Mouse (Mus musculus) CD4-positive, CD25-positive, alpha-beta regulatory T cell, adult 4 months (primary cell): ENCODE results near the gene Nhsl2. TPM values are rescaled to one million over a fixed set of nuclear protein-coding genes. Genes with fewer than 3 reads are reported as not detected.
A peak's percentile ranks its signal among the peaks of the same experiment; 100 is the strongest.

Source experiments
- ATAC-seq: one replicate; pipeline ENCODE4 v1.8.0; 2017
- polyA plus RNA-seq, 2 experiments: library from polyadenylated mRNA; unstranded; fragments of 100-300 nt; shearing (Covaris generic); gene quantifications; one replicate each; pipeline ENCODE4 v1.2.1; 2017

The Nhsl2 gene
- polyA plus RNA-seq, 2 experiments from 2014 or later = 1.4 to 2.2 TPM

- ATAC-seq = no peak
Measured at GRCm38 (mm10) chrX:102054009-102054408, 204.8 kb downstream of the Nhsl2 start.

- ATAC-seq = peak; percentile 68
Measured at GRCm38 (mm10) chrX:102059437-102059836, 210.3 kb downstream of the Nhsl2 start.

DNA sequence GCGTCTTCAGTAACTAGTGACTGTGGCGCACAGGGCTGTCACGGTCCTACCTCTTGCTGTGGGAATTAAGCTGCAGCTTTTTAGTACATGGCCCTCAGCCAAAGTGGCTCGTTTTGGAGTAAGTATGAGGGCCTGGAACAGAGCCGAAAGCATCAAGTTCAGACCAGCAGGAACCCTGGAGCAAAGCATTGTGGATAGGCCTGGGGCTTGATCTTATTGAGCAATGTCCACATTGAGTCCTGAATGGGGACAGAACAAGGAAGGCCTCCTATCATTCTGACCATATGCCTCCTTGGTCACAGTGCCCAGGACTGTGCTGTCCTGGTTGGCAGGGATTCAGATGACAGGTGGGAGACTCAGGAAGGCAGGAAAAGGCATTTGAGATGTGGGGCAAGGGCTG, 211.1 kb downstream of the Nhsl2 start:
- ATAC-seq = no peak

- peak; percentile 34 for ATAC-seq
Measured at GRCm38 (mm10) chrX:102060891-102061290, 211.7 kb downstream of the Nhsl2 start.

GRCm38 (mm10) chrX:102064062-102064461, 214.9 kb downstream of the Nhsl2 start:
- no peak for ATAC-seq

DNA sequence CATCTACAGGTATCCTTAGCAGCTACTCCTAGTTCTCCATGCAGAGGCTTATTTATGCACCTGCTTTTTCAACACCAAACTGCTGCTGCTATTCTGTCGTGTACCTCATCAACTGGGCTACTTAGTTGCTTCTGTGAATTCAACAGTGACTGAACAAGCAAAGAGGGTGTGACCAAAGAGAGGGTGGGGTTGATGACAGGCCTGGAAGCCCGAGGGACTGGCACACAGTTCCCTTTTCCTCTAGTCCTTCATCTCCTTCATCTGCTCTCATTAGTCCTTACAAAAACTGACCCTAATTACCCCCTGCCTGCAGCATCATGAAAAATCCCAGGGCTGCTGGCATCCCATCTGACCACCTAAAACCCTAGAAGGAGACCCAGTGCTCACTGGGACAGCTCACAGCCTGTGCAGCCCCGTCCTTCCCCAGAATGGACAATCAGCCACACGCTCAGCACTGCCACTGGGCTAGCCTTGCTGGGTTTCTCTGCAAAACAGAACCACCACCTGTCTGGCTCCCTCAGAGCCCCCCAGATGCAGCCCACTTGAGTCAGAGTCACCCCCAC, 216.1 kb downstream of the Nhsl2 start:
- ATAC-seq = no peak

DNA sequence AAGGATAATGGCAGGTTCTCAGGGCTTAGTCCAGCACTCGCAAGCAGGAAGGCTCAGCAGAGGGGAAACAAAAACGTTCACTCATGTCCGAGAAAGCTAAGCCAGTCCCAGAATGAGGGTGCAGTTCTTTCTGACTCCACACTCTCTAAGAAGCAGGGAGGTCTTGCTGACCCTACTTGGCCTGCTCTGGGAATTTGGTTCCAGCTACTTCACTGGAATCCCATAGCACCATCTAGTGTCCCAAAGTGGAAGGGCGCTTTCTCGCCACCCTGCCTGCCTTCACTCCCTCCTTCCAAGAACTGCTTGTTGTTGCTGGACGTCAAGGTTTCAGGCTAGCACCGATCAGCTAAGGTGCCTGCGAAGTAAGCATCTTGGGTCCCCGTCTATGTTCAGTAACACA, 216.9 kb downstream of the Nhsl2 start:
- peak; percentile 51 for ATAC-seq

DNA sequence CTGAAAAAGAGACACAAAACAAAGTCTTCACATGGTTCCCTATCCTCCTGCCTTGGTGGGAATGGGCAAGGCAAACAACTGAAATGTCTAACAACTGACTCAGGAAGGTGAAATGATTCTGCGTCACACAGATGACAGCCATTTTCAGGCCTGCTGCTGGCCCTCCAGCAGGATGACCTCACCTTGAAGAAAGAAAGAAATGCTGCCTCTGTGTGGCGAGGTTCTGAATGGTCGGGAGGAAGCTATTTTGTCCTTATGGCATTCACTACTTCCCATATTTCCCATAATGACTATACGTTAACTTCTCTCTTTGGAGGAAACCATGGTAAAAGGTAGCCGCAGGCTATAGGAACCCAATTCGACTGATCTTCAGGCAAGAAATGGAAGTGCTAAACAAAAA, 217.9 kb downstream of the Nhsl2 start:
- ATAC-seq = no peak

DNA sequence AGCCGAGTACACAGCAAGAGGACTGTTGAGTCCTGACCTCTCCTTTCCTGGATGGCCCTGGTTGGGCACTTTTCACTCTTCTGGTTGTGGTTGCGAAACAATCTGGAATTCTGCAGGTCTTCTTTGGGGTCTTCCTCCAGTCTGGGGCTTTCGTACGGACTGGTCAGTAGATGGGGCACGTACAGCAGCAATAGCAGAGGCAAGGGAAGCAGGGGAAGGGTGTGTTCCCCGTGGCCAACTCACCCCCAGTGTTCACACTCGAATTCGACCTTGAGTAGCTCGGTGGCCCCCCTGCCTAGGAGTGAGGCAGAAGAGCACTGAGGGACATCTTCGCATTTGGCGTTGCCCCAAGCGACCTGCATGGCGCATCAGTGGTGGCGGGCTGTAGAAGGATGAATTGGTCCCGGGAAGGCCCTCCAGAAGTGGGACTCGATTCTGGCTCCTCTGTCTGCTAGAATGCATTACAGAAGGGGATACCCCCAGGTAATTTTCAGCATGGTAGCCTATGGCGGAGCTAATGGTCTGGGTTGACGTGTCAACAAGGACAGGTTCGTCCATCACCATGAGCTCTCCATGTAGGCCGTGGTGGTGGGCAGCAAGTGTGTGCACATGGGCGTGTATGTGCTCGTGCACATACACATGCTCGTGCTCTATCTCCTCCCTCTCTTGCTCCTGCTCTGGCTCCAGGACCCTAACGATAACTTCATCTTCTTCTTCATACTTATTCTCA, 219.8 kb downstream of the Nhsl2 start:
- no peak for ATAC-seq

- peak; percentile 85 for ATAC-seq
Measured at GRCm38 (mm10) chrX:102070591-102071471, 221.6 kb downstream of the Nhsl2 start, which contains the start of gene Rtl5. Gene Rtl5, minus strand, starts transcription at chrX:102071304.

GRCm38 (mm10) chrX:102071517-102071916, 222.3 kb downstream of the Nhsl2 start:
- ATAC-seq = no peak

- no peak for ATAC-seq
Measured at GRCm38 (mm10) chrX:102073605-102074325, 224.6 kb downstream of the Nhsl2 start.

DNA sequence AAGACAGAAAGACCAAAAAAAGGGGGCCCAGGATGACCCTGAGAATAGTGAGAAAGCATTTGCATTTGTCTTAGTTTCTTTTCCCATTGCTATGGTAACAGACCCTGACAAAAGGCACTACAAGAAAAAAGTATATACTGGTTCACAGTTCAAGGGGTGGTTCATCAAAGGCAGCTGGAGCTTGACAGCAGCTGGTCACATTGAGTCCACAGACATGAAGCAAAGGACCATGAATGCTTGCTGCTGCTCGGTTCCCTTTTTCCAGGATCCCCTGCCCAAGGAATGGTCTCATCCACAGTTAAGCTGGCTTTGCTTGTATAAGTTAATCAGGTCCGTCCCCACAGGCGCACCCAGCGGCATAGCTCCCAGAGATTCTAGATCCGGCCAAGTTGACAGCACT, 225.2 kb downstream of the Nhsl2 start:
- no peak for ATAC-seq

GRCm38 (mm10) chrX:102075158-102075557, 226.0 kb downstream of the Nhsl2 start:
- ATAC-seq = no peak

- no peak for ATAC-seq
Measured at GRCm38 (mm10) chrX:102076886-102077765, 227.9 kb downstream of the Nhsl2 start.

DNA sequence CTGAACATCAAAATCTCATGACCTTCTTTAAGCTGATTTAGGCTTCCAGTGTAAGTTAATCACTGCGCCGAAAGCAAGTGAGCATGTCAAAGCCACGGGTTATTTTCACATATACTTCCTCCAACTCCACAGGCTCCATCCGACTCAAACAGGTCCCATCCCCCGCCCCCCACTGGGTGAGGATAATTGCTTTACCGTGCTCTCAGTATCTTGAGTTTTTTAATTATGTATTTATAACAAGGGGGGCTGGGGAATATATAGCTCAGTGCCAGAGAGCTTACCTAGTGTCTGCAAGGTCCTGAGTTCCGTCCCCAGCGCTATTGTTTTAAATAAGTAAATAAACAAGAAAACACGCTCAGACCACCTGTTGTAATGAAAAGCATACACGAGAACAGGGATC, 231.9 kb downstream of the Nhsl2 start:
- no peak for ATAC-seq

- no peak for ATAC-seq
Measured at GRCm38 (mm10) chrX:102081573-102082279, 232.5 kb downstream of the Nhsl2 start.

DNA sequence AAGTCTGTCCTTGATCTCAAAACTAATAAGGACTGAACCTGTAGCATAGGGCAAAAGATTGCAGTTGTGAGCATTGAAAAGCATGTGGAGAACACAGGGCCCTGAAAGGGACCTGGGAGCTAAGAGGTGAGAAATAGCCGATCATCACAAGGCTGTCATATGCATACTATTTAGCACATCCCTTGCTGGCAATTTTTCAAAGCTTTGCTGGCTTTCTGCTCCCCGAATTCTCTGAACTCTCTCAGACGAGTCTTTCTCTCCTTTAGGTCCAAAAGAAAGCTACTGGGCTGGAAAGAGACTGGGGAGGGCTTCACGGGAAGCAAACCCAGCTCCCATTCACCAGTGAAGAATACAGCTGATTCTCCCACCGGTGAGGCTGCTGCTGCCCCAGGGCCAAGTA, 233.2 kb downstream of the Nhsl2 start:
- ATAC-seq = no peak

- no peak for ATAC-seq
Measured at GRCm38 (mm10) chrX:102085798-102086443, 236.7 kb downstream of the Nhsl2 start.

DNA sequence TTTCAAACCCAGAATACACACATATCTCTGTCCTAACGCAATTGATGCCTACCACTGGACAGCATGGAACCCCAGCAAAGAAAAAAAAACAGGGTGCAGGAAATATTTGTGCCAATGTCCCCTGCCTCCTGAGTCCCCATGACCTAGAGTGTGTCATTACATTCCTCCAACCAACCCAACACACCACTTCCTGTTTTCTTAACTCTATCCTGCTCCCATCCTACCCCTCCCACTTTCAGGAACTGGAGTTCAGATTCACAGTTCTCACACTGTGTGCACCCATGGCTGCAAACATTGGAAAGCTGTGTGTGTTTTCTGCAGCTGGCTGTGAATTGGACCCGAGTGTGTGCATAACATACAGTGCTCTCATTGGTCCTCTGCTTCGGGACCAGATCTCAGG, 241.4 kb downstream of the Nhsl2 start:
- ATAC-seq = no peak
